Mouse (Mus musculus) left cerebral cortex, postnatal 14 days (tissue): ENCODE results near the gene Arl6ip4. TPM values are rescaled to one million over a fixed set of nuclear protein-coding genes. Genes with fewer than 3 reads are reported as not detected.

ENCODE experiments used
- DNase-seq, 2 experiments: peaks; one replicate each; pipeline ENCODE4 v3.0.0; 2021 to 2022; ENCODE audit warnings: low spot score in 2 of 2, mixed read lengths in 1 of 2
- intact Hi-C: fragments of 180-260 bp; cut with DNase I; formaldehyde crosslinking; loops from one replicate; pipeline ENCODE4 v1.15.1; 2025
- total RNA-seq, 2 experiments: library from RNA; stranded (reverse); gene quantifications; 2 replicates each; pipeline ENCODE4 v1.2.3; 2021

Arl6ip4 gene
- total RNA-seq, 2 experiments from 2014 or later, result 48.2 to 48.5 TPM

DNA sequence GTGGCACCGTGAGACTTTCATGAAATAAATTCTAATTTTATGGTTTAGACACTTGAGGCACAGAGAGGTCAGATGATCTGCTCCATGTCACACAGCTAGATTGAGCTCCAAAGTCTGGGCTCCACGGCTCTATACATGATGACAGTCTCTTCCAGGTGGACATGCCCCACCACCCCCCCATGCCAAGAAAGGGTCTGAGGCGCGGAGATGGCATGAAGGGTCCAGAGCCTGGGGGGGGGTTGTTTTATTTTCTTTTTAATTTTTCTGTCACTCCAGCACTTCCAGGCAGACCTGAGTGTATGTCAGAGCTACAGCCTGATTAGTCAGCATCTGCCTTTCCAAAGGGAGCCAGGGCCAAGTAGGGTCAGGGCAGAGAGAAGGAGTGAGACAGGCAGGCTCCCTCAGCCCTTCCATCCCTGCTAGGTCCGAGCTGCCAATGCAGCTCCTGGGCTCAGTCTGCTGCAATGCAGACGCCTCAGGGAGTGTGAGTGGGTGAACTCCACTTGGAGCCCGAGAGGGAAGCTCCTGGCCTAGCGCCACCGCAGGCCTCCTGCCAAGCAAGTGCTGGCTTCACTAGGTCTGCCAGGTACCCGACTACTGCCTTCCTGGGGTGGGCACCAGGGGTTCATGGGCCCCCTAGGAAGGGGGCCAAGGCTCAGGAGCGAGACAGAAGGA is 22.6 kb upstream of the Arl6ip4 start:
- intact Hi-C loops, result loop anchor here (5.0 kb wide), 1 partner anchor 146 kb away; no protein-coding TSS in a partner anchor
- DNase-seq, result peak; percentile 84 to 87

GRCm38 (mm10) chr5:124093852-124094604 is 21.9 kb upstream of the Arl6ip4 start:
- DNase-seq, result no peak
- intact Hi-C loops, result loop anchor here (5.0 kb wide), 1 partner anchor 147 kb away; no protein-coding TSS in a partner anchor

- no peak for DNase-seq
- intact Hi-C loops, result no loop called here
Measured at GRCm38 (mm10) chr5:124095077-124095581, 20.8 kb upstream of the Arl6ip4 start.

GRCm38 (mm10) chr5:124095596-124096232 is 20.2 kb upstream of the Arl6ip4 start, which contains the start of gene Abcb9:
TSS of gene Abcb9 (minus strand) at chr5:124095798.
- intact Hi-C loops, result no loop called here
- peak; percentile 95 to 98 for DNase-seq

DNA sequence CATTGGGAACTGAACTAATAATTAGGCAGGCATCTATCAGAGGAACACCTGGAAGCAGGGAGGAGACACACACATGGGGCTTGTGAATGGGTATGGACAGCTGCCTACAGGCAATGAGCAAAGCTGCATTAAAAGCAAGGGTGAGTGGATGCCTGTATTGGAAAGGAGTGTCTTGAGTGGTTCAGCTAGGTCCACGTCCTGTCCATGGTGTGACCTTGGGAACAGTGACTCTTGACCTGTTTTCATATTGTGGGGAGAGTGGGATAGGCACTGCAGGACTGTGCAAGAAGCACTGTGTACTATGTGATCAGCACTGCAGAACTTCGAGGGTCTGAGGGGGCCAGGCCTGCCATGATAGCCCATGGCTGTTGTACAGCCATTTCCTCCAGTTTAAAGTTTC is 17.0 kb upstream of the Arl6ip4 start:
- DNase-seq, result no peak
- intact Hi-C loops, result no loop called here

DNA sequence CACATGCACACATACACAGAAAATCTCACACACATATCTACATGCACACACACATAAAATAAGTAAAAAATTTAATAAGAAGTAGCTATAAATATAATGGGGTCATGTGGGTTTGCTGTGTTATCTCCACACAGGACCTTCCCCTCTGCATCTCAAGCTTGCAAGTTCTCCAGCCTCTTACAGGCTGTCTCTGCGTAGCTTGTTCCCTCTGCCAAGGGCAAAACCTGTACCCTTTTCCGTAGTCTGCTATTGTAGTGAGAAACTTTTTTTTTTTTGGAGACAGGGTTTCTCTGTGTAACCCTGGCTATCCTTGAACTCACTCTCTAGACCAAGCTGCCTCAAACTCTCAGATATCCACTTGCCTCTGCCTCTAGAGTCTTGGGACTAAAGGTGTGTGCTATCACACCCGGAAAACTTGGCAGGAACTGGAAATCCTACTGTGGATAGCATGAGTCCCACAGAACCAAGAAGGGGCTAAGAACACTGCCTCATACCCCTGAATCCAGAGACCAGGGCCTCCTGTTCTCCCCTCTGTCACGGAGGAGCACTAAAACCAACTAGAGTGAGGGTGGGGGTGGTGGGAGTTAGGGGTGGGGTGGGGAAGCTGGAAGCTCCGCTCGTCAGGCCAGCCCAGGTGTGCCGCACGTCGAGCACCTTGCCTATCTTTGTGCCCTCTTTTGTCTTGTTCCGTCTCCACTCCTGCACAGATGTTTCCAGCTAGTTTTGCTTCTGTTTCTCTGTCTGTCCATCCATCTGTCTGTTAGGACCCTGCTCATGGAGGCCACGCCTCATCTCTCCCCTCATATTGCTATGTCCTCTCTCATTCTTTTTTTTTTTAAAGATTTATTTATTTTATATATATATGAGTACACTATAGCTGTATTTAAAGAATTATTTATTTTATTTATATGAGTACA is 15.5 kb upstream of the Arl6ip4 start:
- intact Hi-C loops, result no loop called here
- DNase-seq, result no peak

DNA sequence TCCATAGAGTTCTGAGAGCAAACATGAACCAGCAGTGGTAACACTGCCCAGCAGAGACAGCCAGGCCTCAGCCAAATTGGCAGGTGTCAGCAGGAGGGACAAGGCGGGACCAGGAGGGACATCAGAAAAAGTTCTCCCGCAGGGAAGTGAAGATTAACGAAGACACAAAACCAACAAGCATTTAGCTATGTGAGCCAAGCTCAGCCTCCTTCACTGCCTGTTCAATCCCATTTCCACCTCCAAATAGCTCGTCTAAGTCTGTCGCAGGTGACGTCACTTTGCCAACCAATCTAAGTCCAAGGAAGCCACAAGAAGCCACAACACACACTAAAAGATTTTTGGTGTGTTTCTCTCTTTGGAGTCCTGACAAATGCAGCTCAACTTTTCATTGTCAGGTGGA is 13.6 kb upstream of the Arl6ip4 start:
- no peak for DNase-seq
- intact Hi-C loops, result no loop called here

DNA sequence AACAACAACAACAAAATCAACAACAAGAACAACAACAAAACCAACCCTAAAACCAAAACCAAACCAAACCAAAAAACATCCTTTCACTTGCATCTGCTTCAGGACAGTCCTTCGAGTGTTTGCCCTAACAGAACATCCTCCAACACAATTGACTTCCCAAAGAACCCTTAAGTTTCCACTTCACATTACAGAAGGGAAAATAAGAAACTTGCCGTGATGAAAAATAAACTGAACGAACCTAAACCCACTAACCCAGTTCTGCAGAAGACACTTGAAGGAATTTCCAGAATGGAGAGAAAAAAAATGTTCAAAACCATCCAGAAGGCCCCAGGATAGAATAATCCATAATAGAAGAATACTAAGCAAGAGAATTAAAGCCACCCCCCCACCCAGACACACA is 12.9 kb upstream of the Arl6ip4 start:
- intact Hi-C loops, result no loop called here

GRCm38 (mm10) chr5:124103552-124103951 is 12.3 kb upstream of the Arl6ip4 start:
- intact Hi-C loops, result no loop called here
- no peak for DNase-seq

More for the DNA sequence above, 12.9 kb upstream of the Arl6ip4 start:
- DNase-seq, result no peak

DNA sequence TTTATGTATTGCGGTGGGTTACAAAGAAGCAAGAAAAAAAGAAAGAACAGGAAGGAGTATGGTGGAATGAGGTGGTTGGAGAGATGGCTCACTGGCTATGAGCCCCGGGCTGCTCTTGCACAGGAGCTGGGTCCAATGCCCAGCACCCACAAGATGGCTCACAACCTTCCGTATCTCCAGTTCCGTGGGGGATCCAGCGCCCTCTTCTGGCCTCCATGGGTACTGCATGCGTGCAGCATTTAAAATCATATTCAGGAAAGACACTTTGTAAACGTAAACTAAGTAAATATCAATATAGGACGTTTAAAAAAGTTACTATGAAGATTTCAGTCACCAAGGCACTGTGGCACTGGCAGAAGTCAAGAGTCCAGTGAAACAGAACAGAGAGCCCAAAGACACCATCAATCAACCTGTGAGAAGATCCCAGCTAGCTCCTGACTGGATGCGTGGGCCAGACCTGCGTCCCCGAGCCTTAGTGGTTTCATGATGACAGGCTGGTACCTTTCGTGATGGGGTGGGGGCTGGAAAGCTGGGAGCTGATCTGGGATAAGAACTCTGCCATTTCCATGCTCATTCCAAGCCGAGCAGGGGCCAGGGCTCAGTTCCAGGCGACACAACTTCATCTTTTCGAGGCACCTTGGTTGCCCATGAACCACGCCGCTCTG is 4.7 kb upstream of the Arl6ip4 start:
- intact Hi-C loops, result no loop called here
- DNase-seq, result no peak

GRCm38 (mm10) chr5:124111742-124112497 is 4.0 kb upstream of the Arl6ip4 start, which contains the start of gene Ogfod2:
TSS of gene Ogfod2 (plus strand) at chr5:124112297.
- intact Hi-C loops, result no loop called here
- peak; percentile 94 to 95 for DNase-seq

DNA sequence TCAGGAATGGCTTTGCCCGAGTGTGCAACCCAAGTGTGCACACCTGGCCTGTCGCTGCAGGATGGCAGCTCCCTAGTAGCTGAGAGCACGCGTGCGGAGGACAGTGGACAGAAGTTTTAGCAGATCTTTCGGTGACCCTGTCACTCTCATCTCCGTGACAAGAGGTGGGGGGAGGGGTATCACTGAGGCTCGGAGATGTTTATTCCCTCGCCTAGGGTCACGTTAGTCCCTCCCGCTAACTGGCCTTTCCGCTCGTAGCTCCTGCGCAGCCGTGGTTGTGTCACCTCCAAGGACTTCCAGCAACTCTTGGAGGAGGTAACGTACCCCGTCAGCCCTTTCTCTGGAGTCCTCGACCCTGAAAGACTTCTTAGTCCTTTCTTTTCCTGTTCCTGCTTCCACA is 3.4 kb upstream of the Arl6ip4 start:
- DNase-seq, result no peak
- intact Hi-C loops, result no loop called here

DNA sequence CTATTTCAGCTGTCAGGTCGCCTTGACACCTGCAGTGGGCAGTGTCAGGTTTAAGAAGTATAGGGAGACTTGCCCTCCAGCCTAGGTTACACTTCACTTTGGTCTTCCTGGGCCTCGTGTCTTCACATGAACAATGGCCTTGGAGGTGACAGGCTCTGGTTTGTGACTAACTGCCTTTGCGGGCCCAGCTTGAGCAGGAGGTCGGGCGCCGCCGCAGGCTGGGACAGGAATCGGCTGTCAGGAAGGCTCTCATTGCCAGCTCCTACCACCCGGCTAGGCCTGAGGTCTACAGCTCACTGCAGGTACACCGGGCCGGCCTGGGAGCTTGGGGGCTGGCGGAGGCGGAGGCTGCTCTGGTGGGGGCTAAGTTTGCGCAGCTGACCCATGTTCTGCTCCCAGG is 2.9 kb upstream of the Arl6ip4 start:
- peak; percentile 69 to 70 for DNase-seq
- intact Hi-C loops, result no loop called here

- intact Hi-C loops, result no loop called here
- DNase-seq, result no peak
Measured at GRCm38 (mm10) chr5:124114276-124115025, 1.4 kb upstream of the Arl6ip4 start.

- intact Hi-C loops, result no loop called here
- no peak for DNase-seq
Measured at GRCm38 (mm10) chr5:124115531-124115930, 358 bp upstream of the Arl6ip4 start.

- no peak for DNase-seq
- intact Hi-C loops, result no loop called here
Measured at GRCm38 (mm10) chr5:124119204-124119603, 3.3 kb downstream of the Arl6ip4 start.

DNA sequence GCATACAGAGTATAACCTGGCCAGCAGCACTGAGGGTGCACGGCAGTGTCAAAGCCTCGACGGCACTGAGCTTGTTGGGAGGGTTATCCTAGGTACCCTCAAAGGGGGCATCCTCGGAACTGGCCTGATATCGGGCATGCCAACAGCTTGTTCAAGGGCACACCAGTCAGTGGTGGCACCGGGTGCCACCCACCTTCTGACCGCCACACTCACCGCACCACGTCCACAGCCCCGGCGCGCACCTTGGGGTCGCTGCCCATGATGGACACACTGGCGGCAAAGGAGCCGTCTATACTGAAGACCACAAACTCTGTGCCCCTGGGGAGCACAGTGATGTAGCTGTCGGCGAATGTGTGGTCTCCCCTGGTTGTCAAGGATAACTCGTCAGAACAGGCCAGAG is 6.5 kb downstream of the Arl6ip4 start:
- DNase-seq, result no peak
- intact Hi-C loops, result no loop called here
